Mouse (Mus musculus): ENCODE results near the gene Zscan12. TPM values are rescaled to one million over a fixed set of nuclear protein-coding genes. Genes with fewer than 3 reads are reported as not detected.

Zscan12 gene
- polyA plus RNA-seq, 1 experiment from 2014 or later = 16.8 TPM

Small RNAs within 50 kb of the gene (microRNA-seq; reads per million reads assigned to microRNA genes)
- not detected for gene Mir6942

Other genes starting within 250 kb of the Zscan12 start
- gene Olfr263, start 233.2 kb upstream of the Zscan12 start, polyA plus RNA-seq (2015; fragmentation: Nextera tagmentation; extraction: Ambion mirVana) = not detected in 2 replicates
- not detected in 2 replicates for gene Olfr1368, start 217.0 kb upstream of the Zscan12 start, polyA plus RNA-seq (2015; fragmentation: Nextera tagmentation; extraction: Ambion mirVana)
- 87.2 and 95.5 TPM in 2 replicates for gene Trim27, start 183.4 kb upstream of the Zscan12 start, polyA plus RNA-seq (2015; fragmentation: Nextera tagmentation; extraction: Ambion mirVana)
- gene Gpx5, start 70.1 kb upstream of the Zscan12 start, polyA plus RNA-seq (2015; fragmentation: Nextera tagmentation; extraction: Ambion mirVana) = not detected in 2 replicates
- gene Gpx6, start 50.7 kb upstream of the Zscan12 start, polyA plus RNA-seq (2015; fragmentation: Nextera tagmentation; extraction: Ambion mirVana) = not detected in 2 replicates
- gene Olfr1367, start 15.9 kb upstream of the Zscan12 start, polyA plus RNA-seq (2015; fragmentation: Nextera tagmentation; extraction: Ambion mirVana) = not detected in 2 replicates
- 94.9 and 95.7 TPM in 2 replicates for gene Zkscan3, start 39.9 kb downstream of the Zscan12 start, polyA plus RNA-seq (2015; fragmentation: Nextera tagmentation; extraction: Ambion mirVana)
- 4.5 and 5.8 TPM in 2 replicates for gene Pgbd1, start 78.2 kb downstream of the Zscan12 start, polyA plus RNA-seq (2015; fragmentation: Nextera tagmentation; extraction: Ambion mirVana)
- gene Zscan26, start 90.9 kb downstream of the Zscan12 start, polyA plus RNA-seq (2015; fragmentation: Nextera tagmentation; extraction: Ambion mirVana) = 25.8 and 25.9 TPM in 2 replicates
- gene Nkapl, start 105.7 kb downstream of the Zscan12 start, polyA plus RNA-seq (2015; fragmentation: Nextera tagmentation; extraction: Ambion mirVana) = 3.8 and 4.1 TPM in 2 replicates
- gene Zkscan4, start 116.1 kb downstream of the Zscan12 start, polyA plus RNA-seq (2015; fragmentation: Nextera tagmentation; extraction: Ambion mirVana) = 9.4 and 9.5 TPM in 2 replicates
- 3.7 TPM in 1 of 2 replicates, not detected in the other for gene Gm10065, start 116.6 kb downstream of the Zscan12 start, polyA plus RNA-seq (2015; fragmentation: Nextera tagmentation; extraction: Ambion mirVana)
- 0.46 and 0.57 TPM in 2 replicates for gene AK157302, start 132.4 kb downstream of the Zscan12 start, polyA plus RNA-seq (2015; fragmentation: Nextera tagmentation; extraction: Ambion mirVana)
- gene Gm11273, start 138.6 kb downstream of the Zscan12 start, polyA plus RNA-seq (2015; fragmentation: Nextera tagmentation; extraction: Ambion mirVana) = 5.9 and 7.4 TPM in 2 replicates
- gene Zkscan8, start 168.3 kb downstream of the Zscan12 start, polyA plus RNA-seq (2015; fragmentation: Nextera tagmentation; extraction: Ambion mirVana) = 6.7 and 7.1 TPM in 2 replicates
- gene Olfr1366, start 180.0 kb downstream of the Zscan12 start, polyA plus RNA-seq (2015; fragmentation: Nextera tagmentation; extraction: Ambion mirVana) = 0.17 and 0.23 TPM in 2 replicates
- gene Olfr1535, start 197.1 kb downstream of the Zscan12 start, polyA plus RNA-seq (2015; fragmentation: Nextera tagmentation; extraction: Ambion mirVana) = 0.05 TPM in 1 of 2 replicates, not detected in the other
- not detected in 2 replicates for gene Olfr1364, start 218.9 kb downstream of the Zscan12 start, polyA plus RNA-seq (2015; fragmentation: Nextera tagmentation; extraction: Ambion mirVana)